Mouse (Mus musculus): ENCODE results near the gene Tmem135.

- TF ChIP-seq CTCF (IDR thresholded peaks at IDR 0.05; ENCODE audit: insufficient read depth, low read depth, low read length) (no peak), POLR2A (IDR thresholded peaks at IDR 0.05; ENCODE audit: insufficient read depth, low read depth, low read length) (no peak)
Observed at GRCm38 (mm10) chr7:89326202-89326601, 77.8 kb downstream of the Tmem135 start.
